In genomic region chr13:94168319-94168718, GRCm38 (mm10) we compare ENCODE assay signal across 23 mouse cellular contexts.
DNase-seq lines count a peak whose midpoint lies in the region; TF ChIP-seq lines count a peak whose summit lies in the region.
"Had no signal": no experiment of that assay in that cellular context is flagged by ENCODE, and none has a peak within 500 bp of the region (broad histone marks: within the 10 kb centered on the region; RNA-seq: fewer than 3 reads in every experiment).

No protein-coding gene starts in this region.

- H3K79me2 ChIP-seq in C2C12 (ENCODE audit: control insufficient read depth, insufficient read depth): peaks cover 64% of the 10 kb centered on the region
- H3K79me2 ChIP-seq in myocyte (ENCODE audit: control insufficient read depth, insufficient read depth): peaks cover 42% of the 10 kb centered on the region

- TF ChIP-seq CTCF in C2C12 (IDR thresholded peaks at IDR 0.05; ENCODE audit: control insufficient read depth, insufficient read depth, insufficient read length): no peak
- TF ChIP-seq CTCF in bone marrow macrophage, adult 2 months (IDR thresholded peaks at IDR 0.05; ENCODE audit: low read depth, low read length): no peak

- peak overlapping the region; percentile 36 for H3K4me2 ChIP-seq in myocyte (ENCODE audit: low read depth)
- H3K4me2 ChIP-seq: embryonic facial prominence, embryonic 12.5 days; embryonic facial prominence, embryonic 15.5 days; forebrain, embryonic 12.5 days had no signal

- H3K27me3 ChIP-seq in C2C12 (ENCODE audit: control insufficient read depth, insufficient read depth, insufficient read length) (no peaks in the 10 kb centered on the region), myocyte (ENCODE audit: control insufficient read depth, insufficient read depth, insufficient read length) (no peaks in the 10 kb centered on the region)
- H3K27me3 ChIP-seq: CH12.LX; embryonic facial prominence, embryonic 12.5 days; embryonic facial prominence, embryonic 15.5 days; Patski had no signal

- DNase-seq in kidney, postnatal 25 days: no peak
- DNase-seq in frontal cortex, postnatal 25 days (ENCODE audit: low spot score in 2 of 2): no peak
- DNase-seq: adrenal gland, adult 8-10 months; adrenal gland, postnatal 14 days; adrenal gland, postnatal 36 days; cerebellum, adult 11 months; cerebellum, adult 18-20 months; cerebellum, adult 8-10 months; cerebellum, adult 9-11 months; cerebellum, postnatal 14 days; cerebellum, postnatal 36 days; embryo, embryonic 11 days had no signal

- H3ac ChIP-seq in C2C12 (ENCODE audit: control insufficient read depth, insufficient read length, low read depth): no peak overlapping the region
- H3ac ChIP-seq in myocyte (ENCODE audit: control insufficient read depth, insufficient read length): no peak overlapping the region

- peaks cover 14% of the 10 kb centered on the region for H3K79me3 ChIP-seq in C2C12 (ENCODE audit: low read depth)

- H3K4me1 ChIP-seq in bone marrow macrophage, adult 2 months (ENCODE audit: control insufficient read depth, insufficient read depth, low read length): peaks cover 88% of the 10 kb centered on the region

- H3K27ac ChIP-seq in bone marrow macrophage, adult 2 months (ENCODE audit: insufficient read depth, low read depth, low read length): peak overlapping the region; percentile 89
- H3K27ac ChIP-seq: embryonic facial prominence, embryonic 12.5 days; embryonic facial prominence, embryonic 15.5 days; forebrain, embryonic 10.5 days; forebrain, embryonic 12.5 days had no signal

- no peak overlapping the region for H3K4me3 ChIP-seq in C2C12 (ENCODE audit: insufficient read depth, poor library complexity, severe bottlenecking)
- no peak overlapping the region for H3K4me3 ChIP-seq in bone marrow macrophage, adult 2 months (ENCODE audit: insufficient read depth, low read length)
- H3K4me3 ChIP-seq in myocyte: no peak overlapping the region
- H3K4me3 ChIP-seq: embryonic facial prominence, embryonic 12.5 days; embryonic facial prominence, embryonic 15.5 days; erythroblast, embryonic 14.5 days; forebrain, embryonic 10.5 days; forebrain, embryonic 12.5 days had no signal

- no peaks in the 10 kb centered on the region for H3K36me3 ChIP-seq in C2C12 (ENCODE audit: control insufficient read depth, insufficient read depth)
- H3K36me3 ChIP-seq in myocyte (ENCODE audit: control insufficient read depth, insufficient read depth): no peaks in the 10 kb centered on the region
- H3K36me3 ChIP-seq: embryonic facial prominence, embryonic 12.5 days; embryonic facial prominence, embryonic 15.5 days; forebrain, embryonic 10.5 days; forebrain, embryonic 12.5 days; G1E had no signal

- TF ChIP-seq POLR2A in bone marrow macrophage, adult 2 months (IDR thresholded peaks at IDR 0.05; ENCODE audit: borderline replicate concordance, low read depth, low read length): no peak
- no peak for TF ChIP-seq POLR2A in myocyte (IDR thresholded peaks at IDR 0.05; ENCODE audit: insufficient read length, low read depth)

TF ChIP-seq in C2C12, 6 proteins besides CTCF, POLR2A, EP300 and RAD21:
- peak; percentile 78 for TF ChIP-seq MYOD1 (IDR thresholded peaks at IDR 0.05; ENCODE audit: control insufficient read depth, insufficient read length, low read depth)
- no peak for TF ChIP-seq FOSL1 (IDR thresholded peaks at IDR 0.05; ENCODE audit: insufficient read depth, low read length, poor library complexity, severe bottlenecking)

TF ChIP-seq in myocyte, 11 proteins besides CTCF, POLR2A, EP300 and RAD21:
- no peak for TF ChIP-seq REST (IDR thresholded peaks at IDR 0.05; ENCODE audit: insufficient read depth, insufficient read length)
- no peak for TF ChIP-seq CEBPB (IDR thresholded peaks at IDR 0.05; ENCODE audit: insufficient read depth, poor library complexity, severe bottlenecking)
- TF ChIP-seq TCF3 (IDR thresholded peaks at IDR 0.05; ENCODE audit: insufficient read length, low read depth): no peak
- TF ChIP-seq E2F4 (IDR thresholded peaks at IDR 0.05; ENCODE audit: insufficient read depth): no peak
- no peak for TF ChIP-seq MAX (IDR thresholded peaks at IDR 0.05; ENCODE audit: low read depth)
- no peak for TF ChIP-seq USF1 (IDR thresholded peaks at IDR 0.05; ENCODE audit: low read depth)
- no peak for TF ChIP-seq POLR2AphosphoS2 (IDR thresholded peaks at IDR 0.05; ENCODE audit: insufficient read length, low read depth)
- TF ChIP-seq TCF12 (IDR thresholded peaks at IDR 0.05; ENCODE audit: insufficient read depth, poor library complexity, severe bottlenecking): peak; percentile 46
- TF ChIP-seq MYOG (IDR thresholded peaks at IDR 0.05; ENCODE audit: control insufficient read depth in 1 of 3, insufficient read depth in 1 of 3, insufficient read length in 2 of 3, low read depth in 2 of 3): peak; percentile 51 to 92 (median 70)
- TF ChIP-seq MYOD1 (IDR thresholded peaks at IDR 0.05; ENCODE audit: control insufficient read depth in 1 of 3, insufficient read length in 2 of 3, low read depth in 2 of 3): peak; percentile 45 to 93 (median 91)
- no peak for TF ChIP-seq SRF (IDR thresholded peaks at IDR 0.05; ENCODE audit: control insufficient read depth, insufficient read length, low read depth)
